Mouse (Mus musculus) heart, adult 10 weeks (tissue): Measurements from ENCODE around the gene Gm11111. TPM values are rescaled to one million over a fixed set of nuclear protein-coding genes. Genes with fewer than 3 reads are reported as not detected.

Experiments
- polyA plus RNA-seq: library from polyadenylated mRNA; stranded (reverse); fragments of 350-450 nt; fragmentation: Illumina TruSeq; extraction: RNeasy Lipid Tissue Mini Kit (QIAGEN cat#74804); gene quantifications from one replicate; pipeline ENCODE4 v1.2.3, GENCODE M21; 2014; ENCODE audit warnings: low read depth, low replicate concordance

The Gm11111 gene
- not detected for polyA plus RNA-seq

GRCm38 (mm10) chr5:98552395-98552794 lies at the start of gene Gm11111:
Gm11111 (plus strand) TSS chr5:98552695.

Other genes starting within 250 kb of the Gm11111 start
- not detected for gene Cfap299, start 223.4 kb upstream of the Gm11111 start, polyA plus RNA-seq